Mouse (Mus musculus) lung, postnatal 0 days (tissue): ENCODE results near the gene Fblim1.

Experiments used
- CTCF ChIP-seq: IDR thresholded peaks from 2 replicates; pipeline ENCODE4 v1.5.1; 2016; ENCODE audit warnings: antibody characterized with exemption, mild to moderate bottlenecking
- EP300 ChIP-seq: IDR thresholded peaks from 2 replicates; pipeline ENCODE4 v1.6.1; 2016; ENCODE audit warnings: antibody characterized with exemption, mild to moderate bottlenecking, control low read depth

GRCm38 (mm10) chr4:141530979-141531378, 74.9 kb downstream of the Fblim1 start:
- TF ChIP-seq CTCF (no peak), EP300 (no peak)
